Mouse (Mus musculus): Measurements from ENCODE around the gene Prpf3. TPM values are rescaled to one million over a fixed set of nuclear protein-coding genes. Genes with fewer than 3 reads are reported as not detected.

The Prpf3 gene
- total RNA-seq, 2 experiments from 2014 or later: 37.7 to 56.2 TPM

Other genes starting within 250 kb of the Prpf3 start
- gene Ensa, start 230.9 kb downstream of the Prpf3 start, total RNA-seq (2015; ENCODE audit: low replicate concordance): 65.4 and 75.3 TPM in 2 replicates
- 117 and 119 TPM in 2 replicates for gene Ensa, start 230.9 kb downstream of the Prpf3 start, total RNA-seq (2017; ENCODE audit: low replicate concordance)
- gene Mcl1, start 197.1 kb downstream of the Prpf3 start, total RNA-seq (2015; ENCODE audit: low replicate concordance): 161 and 212 TPM in 2 replicates
- 104 and 138 TPM in 2 replicates for gene Mcl1, start 197.1 kb downstream of the Prpf3 start, total RNA-seq (2017; ENCODE audit: low replicate concordance)
- 0.84 TPM in 1 of 2 replicates, not detected in the other for gene Adamtsl4, start 168.0 kb downstream of the Prpf3 start, total RNA-seq (2015; ENCODE audit: low replicate concordance)
- 0.39 and 1.2 TPM in 2 replicates for gene Adamtsl4, start 168.0 kb downstream of the Prpf3 start, total RNA-seq (2017; ENCODE audit: low replicate concordance)
- gene Ecm1, start 116.3 kb downstream of the Prpf3 start, total RNA-seq (2015; ENCODE audit: low replicate concordance): 6.5 TPM in 1 of 2 replicates, not detected in the other
- not detected in 2 replicates for gene Ecm1, start 116.3 kb downstream of the Prpf3 start, total RNA-seq (2017; ENCODE audit: low replicate concordance)
- 0.84 and 15.9 TPM in 2 replicates for gene Tars2, start 95.7 kb downstream of the Prpf3 start, total RNA-seq (2015; ENCODE audit: low replicate concordance)
- gene Tars2, start 95.7 kb downstream of the Prpf3 start, total RNA-seq (2017; ENCODE audit: low replicate concordance): 8.0 and 20.9 TPM in 2 replicates
- gene Rprd2, start 37.0 kb downstream of the Prpf3 start, total RNA-seq (2015; ENCODE audit: low replicate concordance): 23.5 and 24.9 TPM in 2 replicates
- gene Rprd2, start 37.0 kb downstream of the Prpf3 start, total RNA-seq (2017; ENCODE audit: low replicate concordance): 21.3 and 24.0 TPM in 2 replicates
- gene Mrps21, start 15.6 kb upstream of the Prpf3 start, total RNA-seq (2015; ENCODE audit: low replicate concordance): 43.2 and 59.5 TPM in 2 replicates
- 102 and 123 TPM in 2 replicates for gene Mrps21, start 15.6 kb upstream of the Prpf3 start, total RNA-seq (2017; ENCODE audit: low replicate concordance)
- gene Ciart, start 26.4 kb upstream of the Prpf3 start, total RNA-seq (2015; ENCODE audit: low replicate concordance): not detected in 2 replicates
- 1.8 TPM in 1 of 2 replicates, not detected in the other for gene Ciart, start 26.4 kb upstream of the Prpf3 start, total RNA-seq (2017; ENCODE audit: low replicate concordance)
- 8.8 and 10.1 TPM in 2 replicates for gene BC028528, start 36.1 kb upstream of the Prpf3 start, total RNA-seq (2015; ENCODE audit: low replicate concordance)
- gene BC028528, start 36.1 kb upstream of the Prpf3 start, total RNA-seq (2017; ENCODE audit: low replicate concordance): 5.8 and 26.0 TPM in 2 replicates
- gene Aph1a, start 38.1 kb upstream of the Prpf3 start, total RNA-seq (2015; ENCODE audit: low replicate concordance): 7.6 and 8.0 TPM in 2 replicates
- gene Aph1a, start 38.1 kb upstream of the Prpf3 start, total RNA-seq (2017; ENCODE audit: low replicate concordance): 9.6 and 14.6 TPM in 2 replicates
- not detected in 2 replicates for gene Car14, start 48.8 kb upstream of the Prpf3 start, total RNA-seq (2015; ENCODE audit: low replicate concordance)
- not detected in 2 replicates for gene Car14, start 48.8 kb upstream of the Prpf3 start, total RNA-seq (2017; ENCODE audit: low replicate concordance)
- 153 and 197 TPM in 2 replicates for gene Anp32e, start 73.4 kb upstream of the Prpf3 start, total RNA-seq (2015; ENCODE audit: low replicate concordance)
- 541 and 717 TPM in 2 replicates for gene Anp32e, start 73.4 kb upstream of the Prpf3 start, total RNA-seq (2017; ENCODE audit: low replicate concordance)
- 12.6 and 13.4 TPM in 2 replicates for gene Plekho1, start 140.1 kb upstream of the Prpf3 start, total RNA-seq (2015; ENCODE audit: low replicate concordance)
- gene Plekho1, start 140.1 kb upstream of the Prpf3 start, total RNA-seq (2017; ENCODE audit: low replicate concordance): 8.6 and 18.6 TPM in 2 replicates
- gene Vps45, start 202.6 kb upstream of the Prpf3 start, total RNA-seq (2015; ENCODE audit: low replicate concordance): 9.0 and 32.3 TPM in 2 replicates
- 8.2 and 34.4 TPM in 2 replicates for gene Vps45, start 202.6 kb upstream of the Prpf3 start, total RNA-seq (2017; ENCODE audit: low replicate concordance)
- gene Otud7b, start 248.6 kb upstream of the Prpf3 start, total RNA-seq (2015; ENCODE audit: low replicate concordance): 4.6 and 9.4 TPM in 2 replicates
- 28.5 and 37.6 TPM in 2 replicates for gene Otud7b, start 248.6 kb upstream of the Prpf3 start, total RNA-seq (2017; ENCODE audit: low replicate concordance)

Measured in erythroid progenitor cell, adult 5-6 weeks (primary cell).